Mouse (Mus musculus): ENCODE results near the gene Dnah2.

The Dnah2 gene

GRCm38 (mm10) chr11:69580091-69580514, 31.2 kb upstream of the Dnah2 start, which contains the start of the genes Wrap53 and Trp53:
TSS of gene Wrap53 (minus strand) at chr11:69580255.
TSS of gene Trp53 (plus strand) at chr11:69580359.
- POLR2A ChIA-PET = interaction anchor here (0.5 to 17.7 kb wide), 175 partner anchors 9 to 650 kb away, joined by 3 to 500 read pairs (median 5); partner anchors contain the start of genes Fxr2 (in 4 of the 4), Atp1b2 (in 3 of the 4), Cd68 (in 3 of the 4) and Cyb5d1 (in 3 of the 4)

DNA sequence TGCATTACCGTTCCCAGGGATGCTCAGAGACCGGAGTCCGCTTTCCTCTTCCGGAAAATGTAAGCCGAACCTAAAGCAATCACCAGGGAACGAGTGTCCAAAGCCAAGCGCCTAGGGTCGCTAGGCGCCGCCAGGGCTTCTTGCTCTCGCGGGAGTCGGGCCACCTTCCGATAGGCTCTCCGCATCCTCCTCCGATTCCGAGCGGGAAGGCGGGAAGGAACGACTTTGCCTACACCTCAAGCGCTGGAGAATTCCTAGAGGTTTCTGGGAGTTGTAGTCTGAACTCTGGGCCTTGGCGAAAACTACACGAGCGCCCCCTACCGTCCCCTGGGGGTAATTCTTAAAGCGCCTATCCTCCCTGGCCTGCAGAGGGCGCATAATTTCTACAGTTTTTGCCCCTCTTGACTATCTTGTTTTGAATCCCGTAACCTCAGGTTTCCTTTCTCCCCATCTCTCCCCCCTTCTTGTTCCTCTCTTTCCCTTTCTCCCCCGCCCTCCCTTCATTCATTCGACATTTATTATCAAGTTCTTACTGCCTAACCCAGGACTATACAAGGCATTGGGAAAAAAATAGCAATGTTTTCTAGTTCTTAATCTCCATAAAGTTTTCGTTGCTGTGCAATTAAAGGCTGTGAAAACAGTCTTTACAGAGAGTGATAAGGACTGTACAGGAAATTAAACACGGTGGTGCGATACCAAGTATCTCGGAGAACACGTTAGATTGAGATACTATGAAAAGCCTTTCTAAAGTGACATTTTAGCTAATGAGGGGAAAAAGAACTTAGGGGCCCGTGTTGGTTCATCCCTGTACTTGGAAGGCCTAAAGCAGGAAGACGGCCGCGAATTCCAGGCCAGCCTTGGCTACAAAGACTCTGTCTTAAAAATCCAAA, 30.5 kb upstream of the Dnah2 start:
- ChIA-PET CTCF (interaction anchor here (0.5 to 2.7 kb wide), 46 partner anchors 8 to 707 kb away, joined by 3 to 23 read pairs (median 4); partner anchors contain the start of genes Sat2 (in 2 of the 4), Atp1b2 (in 1 of the 4), Cyb5d1 (in 1 of the 4) and Efnb3 (in 1 of the 4)), POLR2A (interaction anchor here (0.5 to 17.7 kb wide), 171 partner anchors 8 to 614 kb away, joined by 3 to 500 read pairs (median 5); partner anchors contain the start of genes Atp1b2 (in 3 of the 4), Cd68 (in 3 of the 4), Cyb5d1 (in 3 of the 4) and Efnb3 (in 3 of the 4))

More at GRCm38 (mm10) chr11:69580091-69580514, 31.2 kb upstream of the Dnah2 start, which contains the start of the genes Wrap53 and Trp53:
- CTCF ChIA-PET = interaction anchor here (0.5 to 2.7 kb wide), 45 partner anchors 8 to 708 kb away, joined by 3 to 23 read pairs (median 4); partner anchors contain the start of genes Sat2 (in 2 of the 4), Atp1b2 (in 1 of the 4), Cyb5d1 (in 1 of the 4) and Efnb3 (in 1 of the 4)

DNA sequence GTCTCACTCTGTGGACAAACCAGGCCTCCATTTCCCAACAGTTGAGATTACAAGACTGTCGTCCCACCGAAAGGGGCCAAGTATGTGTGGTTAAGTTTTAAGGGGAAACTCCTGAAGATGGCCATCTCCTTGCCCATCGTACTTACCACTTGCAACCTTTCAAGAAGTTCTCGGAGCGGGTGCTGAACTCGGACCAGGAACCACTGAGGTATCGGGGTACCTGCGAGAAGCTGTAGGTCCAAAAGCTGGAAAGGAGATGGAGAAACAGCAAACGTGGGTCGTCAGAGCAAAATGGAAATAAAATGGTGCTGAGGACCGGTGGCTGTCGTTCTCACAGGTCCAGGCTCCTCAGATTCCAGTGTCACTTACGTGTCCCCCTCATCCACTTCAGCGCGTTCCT, 29.4 kb upstream of the Dnah2 start:
- ChIA-PET CTCF (interaction anchor here in 3 of 4 experiments (0.5 to 2.1 kb wide), 11 partner anchors 10 to 127 kb away, joined by 3 to 14 read pairs (median 4); no protein-coding TSS in a partner anchor), POLR2A (interaction anchor here in 3 of 4 experiments (0.6 to 17.7 kb wide), 32 partner anchors 10 to 259 kb away, joined by 3 to 500 read pairs (median 6); partner anchors contain the start of genes Senp3 (in 3 of the 3), Efnb3 (in 2 of the 3), Shbg (in 2 of the 3) and Atp1b2 (in 1 of the 3))

- POLR2A ChIA-PET = interaction anchor here in 2 of 4 experiments (0.5 to 17.7 kb wide), 7 partner anchors 8 to 160 kb away, joined by 3 to 500 read pairs (median 8); partner anchors contain the start of genes Efnb3 (in 2 of the 2) and Atp1b2 (in 1 of the 2)
Observed at GRCm38 (mm10) chr11:69576307-69576706, 27.4 kb upstream of the Dnah2 start.

GRCm38 (mm10) chr11:69575220-69575619, 26.3 kb upstream of the Dnah2 start:
- CTCF ChIA-PET = interaction anchor here (0.5 to 1.4 kb wide), 10 partner anchors 22 to 917 kb away, joined by 3 to 14 read pairs (median 6); no protein-coding TSS in a partner anchor

More at GRCm38 (mm10) chr11:69576307-69576706, 27.4 kb upstream of the Dnah2 start:
- CTCF ChIA-PET = interaction anchor here in 2 of 4 experiments (0.8 to 1.4 kb wide), 4 partner anchors 30 to 54 kb away, joined by 3 to 5 read pairs (median 4); no protein-coding TSS in a partner anchor

GRCm38 (mm10) chr11:69565131-69565530, 16.2 kb upstream of the Dnah2 start:
- POLR2A ChIA-PET = interaction anchor here (0.5 to 21.3 kb wide), 13 partner anchors 11 to 300 kb away, joined by 3 to 263 read pairs (median 4); partner anchors contain the start of genes Trp53 (in 2 of the 4), Wrap53 (in 2 of the 4) and Fxr2 (in 1 of the 4)
- CTCF ChIA-PET = interaction anchor here in 2 of 4 experiments (0.7 to 1.8 kb wide), 3 partner anchors 12 to 939 kb away, joined by 5 to 8 read pairs (median 5); partner anchors contain the start of genes Trp53 (in 1 of the 2) and Wrap53 (in 1 of the 2)

More at GRCm38 (mm10) chr11:69575220-69575619, 26.3 kb upstream of the Dnah2 start:
- POLR2A ChIA-PET = interaction anchor here in 3 of 4 experiments (0.6 to 15.9 kb wide), 15 partner anchors 9 to 479 kb away, joined by 3 to 263 read pairs (median 4); partner anchors contain the start of gene Efnb3 (in 2 of the 3)

- ChIA-PET CTCF (interaction anchor here in 1 of 4 experiments (1.0 to 1.8 kb wide), 4 partner anchors 13 to 67 kb away, joined by 4 to 6 read pairs (median 5); partner anchors contain the start of genes Trp53 and Wrap53), POLR2A (interaction anchor here (0.5 to 21.3 kb wide), 13 partner anchors 9 to 299 kb away, joined by 3 to 263 read pairs (median 3); partner anchors contain the start of genes Trp53 (in 2 of the 4), Wrap53 (in 2 of the 4) and Dnah2 (in 1 of the 4))
Observed at GRCm38 (mm10) chr11:69564391-69564790, 15.5 kb upstream of the Dnah2 start.

GRCm38 (mm10) chr11:69563373-69563772, 14.5 kb upstream of the Dnah2 start:
- CTCF ChIA-PET = interaction anchor here in 1 of 4 experiments (0.8 to 1.8 kb wide), 3 partner anchors 16 to 17 kb away, joined by 4 to 6 read pairs (median 6); partner anchors contain the start of genes Trp53 and Wrap53
- POLR2A ChIA-PET = interaction anchor here (0.5 to 21.3 kb wide), 14 partner anchors 10 to 240 kb away, joined by 3 to 263 read pairs (median 4); partner anchors contain the start of genes Trp53 (in 2 of the 4), Wrap53 (in 2 of the 4), Dnah2 (in 1 of the 4) and Fxr2 (in 1 of the 4)

GRCm38 (mm10) chr11:69560896-69561854, 12.3 kb upstream of the Dnah2 start:
- ChIA-PET POLR2A (interaction anchor here (0.5 to 21.3 kb wide), 50 partner anchors 7 to 296 kb away, joined by 3 to 263 read pairs (median 4); partner anchors contain the start of genes Trp53 (in 3 of the 4), Wrap53 (in 3 of the 4), Dnah2 (in 2 of the 4) and Atp1b2 (in 1 of the 4)), CTCF (interaction anchor here (0.6 to 4.9 kb wide), 14 partner anchors 14 to 631 kb away, joined by 3 to 38 read pairs (median 4); partner anchors contain the start of genes Trp53 (in 2 of the 4) and Wrap53 (in 2 of the 4))

GRCm38 (mm10) chr11:69559851-69560765, 11.2 kb upstream of the Dnah2 start, which contains the start of gene Efnb3:
TSS of gene Efnb3 (minus strand) at chr11:69560205.
- CTCF ChIA-PET = interaction anchor here in 3 of 4 experiments (0.8 to 4.9 kb wide), 10 partner anchors 9 to 54 kb away, joined by 3 to 38 read pairs (median 5); partner anchors contain the start of genes Trp53 (in 2 of the 3) and Wrap53 (in 2 of the 3)
- POLR2A ChIA-PET = interaction anchor here (0.5 to 21.3 kb wide), 29 partner anchors 8 to 256 kb away, joined by 3 to 263 read pairs (median 5); partner anchors contain the start of genes Trp53 (in 3 of the 4), Wrap53 (in 3 of the 4), Dnah2 (in 2 of the 4) and Atp1b2 (in 1 of the 4)

DNA sequence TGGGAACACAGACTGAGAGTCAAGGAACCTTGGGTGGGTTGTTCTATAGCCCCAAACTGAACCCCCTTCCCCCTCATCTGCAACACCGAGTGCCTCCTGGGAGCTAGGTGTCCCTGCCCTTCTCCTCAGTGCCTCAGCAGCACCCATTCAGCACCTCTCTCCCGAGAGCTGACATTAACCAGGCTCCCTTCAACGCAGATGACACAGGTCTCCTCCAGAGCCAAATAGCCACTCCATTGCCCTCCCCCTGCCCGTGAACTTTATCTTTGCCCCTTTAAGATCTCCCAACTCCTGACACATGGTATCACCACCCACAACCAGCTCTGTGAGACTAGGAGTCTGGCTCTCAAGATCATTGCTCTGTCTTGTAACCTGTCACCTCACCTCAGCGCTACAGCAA, 10.3 kb upstream of the Dnah2 start:
- ChIA-PET CTCF (interaction anchor here in 3 of 4 experiments (0.8 to 4.9 kb wide), 4 partner anchors 8 to 139 kb away, joined by 3 to 38 read pairs (median 7); no protein-coding TSS in a partner anchor), POLR2A (interaction anchor here (0.6 to 21.3 kb wide), 18 partner anchors 9 to 177 kb away, joined by 3 to 263 read pairs (median 6); partner anchors contain the start of genes Dnah2 (in 2 of the 4), Trp53 (in 2 of the 4), Wrap53 (in 2 of the 4) and Atp1b2 (in 1 of the 4))

DNA sequence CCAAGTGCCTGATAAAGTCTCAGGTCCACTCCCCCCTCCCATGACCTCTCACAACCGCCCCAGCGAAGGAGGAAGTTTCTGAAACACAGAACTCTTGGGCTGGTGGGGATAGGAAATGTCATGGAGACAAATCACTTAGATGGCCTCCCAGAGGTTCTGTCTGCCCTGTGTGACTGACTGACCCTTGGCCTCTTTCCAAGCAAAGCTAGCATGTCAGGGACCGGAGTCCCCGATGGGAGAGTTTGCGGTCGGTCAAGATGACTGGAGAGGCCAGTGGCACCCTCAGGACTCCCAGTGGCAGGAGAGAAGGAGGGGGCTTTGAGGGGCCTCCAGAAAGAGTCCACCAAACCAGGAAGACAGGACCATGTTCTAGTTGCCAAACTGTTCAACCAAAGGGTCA, 9.8 kb upstream of the Dnah2 start:
- ChIA-PET CTCF (interaction anchor here in 3 of 4 experiments (0.8 to 4.9 kb wide), 4 partner anchors 12 to 140 kb away, joined by 4 to 38 read pairs (median 18); no protein-coding TSS in a partner anchor), POLR2A (interaction anchor here (0.8 to 21.3 kb wide), 15 partner anchors 9 to 157 kb away, joined by 3 to 263 read pairs (median 7); partner anchors contain the start of genes Dnah2 (in 2 of the 4), Trp53 (in 2 of the 4), Wrap53 (in 2 of the 4) and Sox15 (in 1 of the 4))

GRCm38 (mm10) chr11:69557381-69557958, 8.6 kb upstream of the Dnah2 start:
- ChIA-PET POLR2A (interaction anchor here in 3 of 4 experiments (0.6 to 21.3 kb wide), 27 partner anchors 8 to 605 kb away, joined by 3 to 263 read pairs (median 4); partner anchors contain the start of genes Trp53 (in 3 of the 3), Wrap53 (in 3 of the 3), Dnah2 (in 2 of the 3) and Atp1b2 (in 1 of the 3)), CTCF (interaction anchor here (0.5 to 4.9 kb wide), 10 partner anchors 10 to 378 kb away, joined by 3 to 38 read pairs (median 4); partner anchors contain the start of gene Ybx2 (in 1 of the 4))

Data from embryonic stem cell, embryonic (primary cell).